Mouse (Mus musculus) limb, embryonic 13.5 days (tissue): ENCODE data around the gene Anxa11. TPM values are rescaled to one million over a fixed set of nuclear protein-coding genes. Genes with fewer than 3 reads are reported as not detected.
A peak's percentile ranks its signal among the peaks of the same experiment; 100 is the strongest.

Experiments
- ATAC-seq: fragments of 200-750 bp; cut with Nextera tagmentation; 2 replicates; pipeline ENCODE4 v1.8.0; 2017; ENCODE audit warnings: low read depth, moderate number of reproducible peaks, moderate TSS enrichment; ENCODE audit not compliant: low FRiP score
- H3K27ac ChIP-seq: fragments of 300-500 bp; sonication (generic); 2 replicates; pipeline ENCODE4 v1.5.1; 2015; ENCODE audit warnings: inconsistent platforms, mild to moderate bottlenecking, moderate library complexity
- H3K27me3 ChIP-seq: fragments of 300-500 bp; sonication (generic); 2 replicates; pipeline ENCODE4 v1.6.1; 2015; ENCODE audit warnings: mild to moderate bottlenecking, inconsistent platforms
- H3K36me3 ChIP-seq: fragments of 300-500 bp; sonication (generic); 2 replicates; pipeline ENCODE4 v1.6.1; 2015; ENCODE audit warnings: inconsistent platforms, mild to moderate bottlenecking, moderate library complexity
- H3K4me1 ChIP-seq: fragments of 300-500 bp; sonication (generic); 2 replicates; pipeline ENCODE4 v1.6.1; 2015; ENCODE audit warnings: inconsistent platforms
- H3K4me2 ChIP-seq: fragments of 300-500 bp; sonication (generic); replicated peaks from 2 replicates; pipeline ENCODE4 v1.6.1; 2015; ENCODE audit warnings: inconsistent platforms, mild to moderate bottlenecking, moderate library complexity
- H3K4me3 ChIP-seq: fragments of 300-500 bp; sonication (generic); 2 replicates; pipeline ENCODE4 v1.5.1; 2015; ENCODE audit warnings: moderate library complexity, mild to moderate bottlenecking, inconsistent platforms
- H3K9ac ChIP-seq: fragments of 300-500 bp; sonication (generic); 2 replicates; pipeline ENCODE4 v1.6.1; 2015; ENCODE audit warnings: mild to moderate bottlenecking, inconsistent platforms
- H3K9me3 ChIP-seq: fragments of 300-500 bp; sonication (generic); 2 replicates; pipeline ENCODE4 v1.6.1; 2016; ENCODE audit warnings: inconsistent platforms
- WGBS: fragments of 180-500 bp; shearing (Covaris S2); methylation state at CpG from one replicate; pipeline ENCODE4 v1.1.7; 2015; 5-methylcytosine and 5-hydroxymethylcytosine counted together
- polyA plus RNA-seq: library from polyadenylated mRNA; unstranded; fragments of >200 nt; fragmentation: Nextera tagmentation; extraction: Ambion mirVana; gene quantifications from 2 replicates; pipeline ENCODE4 v1.2.1, GENCODE M21; 2015

Anxa11 gene
- polyA plus RNA-seq, 1 experiment from 2014 or later: 13.0 TPM

DNA sequence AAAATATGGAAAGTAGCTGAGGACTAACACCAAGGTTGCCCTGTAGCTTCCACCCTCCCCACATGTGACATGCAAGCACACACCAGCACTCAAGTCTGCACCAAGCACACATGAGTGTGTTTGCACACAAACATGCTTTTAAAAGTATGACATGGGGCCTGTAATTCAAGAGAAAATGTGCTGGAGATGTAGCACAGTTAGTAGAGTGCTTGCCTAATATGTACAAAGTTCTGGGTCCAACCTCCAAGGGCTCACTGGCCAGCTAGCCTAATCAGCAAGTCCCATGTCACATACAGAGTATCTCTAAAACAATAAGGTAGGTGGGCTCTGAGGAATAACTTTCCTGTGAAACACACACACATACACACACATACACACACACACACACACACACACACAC, 27.8 kb upstream of the Anxa11 start:
- Histone ChIP-seq H3K27ac (no peak overlapping the region), H3K27me3 (no peaks in the 10 kb centered on the region), H3K4me1 (peaks cover 4% of the 10 kb centered on the region; the same call in 1 of the 2 replicates), H3K4me2 (no peak overlapping the region), H3K36me3 (no peaks in the 10 kb centered on the region), H3K4me3 (no peak overlapping the region), H3K9ac (no peak overlapping the region), H3K9me3 (no peaks in the 10 kb centered on the region)
- no peak for ATAC-seq

DNA sequence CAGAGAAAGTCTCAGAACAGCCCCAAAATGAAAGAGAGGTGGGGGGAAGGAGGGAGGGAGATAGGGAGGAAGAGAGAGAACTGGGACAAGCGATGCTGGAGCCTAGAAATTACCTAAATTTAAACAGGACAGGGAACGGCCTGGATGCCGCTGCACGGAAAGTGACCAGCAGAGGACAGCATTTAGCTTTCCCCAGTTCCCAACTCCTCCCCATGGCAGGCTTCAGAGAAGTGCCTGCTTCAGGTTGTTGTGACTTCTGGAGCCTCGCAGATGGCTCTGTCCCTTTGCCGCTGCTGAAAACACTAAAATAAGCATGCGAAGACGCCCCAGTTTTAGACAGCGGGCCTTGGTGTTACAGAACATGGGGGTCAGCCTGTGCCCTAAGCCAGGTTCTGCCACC, 25.5 kb upstream of the Anxa11 start:
- no peaks in the 10 kb centered on the region for H3K27me3 ChIP-seq
- H3K4me1 ChIP-seq: peaks cover 4% of the 10 kb centered on the region; the same call in 1 of the 2 replicates
- no peaks in the 10 kb centered on the region for H3K9me3 ChIP-seq
- ATAC-seq: peak; percentile 54; the same call in 1 of the 2 replicates
- H3K4me2 ChIP-seq: 0 out of 2 replicates have a peak overlapping the region, but pooled peaks have one; percentile 27
- no peaks in the 10 kb centered on the region for H3K36me3 ChIP-seq
- no peak overlapping the region for H3K4me3 ChIP-seq
- H3K27ac ChIP-seq: no peak overlapping the region
- no peak overlapping the region for H3K9ac ChIP-seq
- 8% methylated on average over 9 of the region's 9 CpGs for WGBS

DNA sequence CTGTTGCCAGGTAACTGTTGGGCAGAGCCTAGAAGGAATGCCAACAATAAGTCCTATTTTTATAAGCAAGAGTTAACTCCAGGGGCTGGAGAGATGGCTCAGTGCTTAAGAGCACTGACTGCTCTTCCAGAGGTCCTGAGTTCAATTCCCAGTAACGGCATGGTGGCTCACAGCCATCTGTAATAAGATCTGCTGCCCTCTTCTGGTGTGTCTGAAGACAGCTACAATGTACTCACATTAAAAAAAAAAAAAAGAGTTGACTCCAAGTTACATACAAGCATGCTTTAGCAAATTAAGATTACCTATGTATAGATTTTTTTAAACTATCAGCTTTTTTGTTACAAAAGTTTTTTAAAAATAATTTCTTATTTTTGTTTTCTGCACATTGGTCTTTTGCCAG, 19.4 kb upstream of the Anxa11 start:
- Histone ChIP-seq H3K4me2 (no peak overlapping the region), H3K27ac (no peak overlapping the region), H3K27me3 (no peaks in the 10 kb centered on the region; the same call in 1 of the 2 replicates), H3K36me3 (no peaks in the 10 kb centered on the region), H3K4me1 (peaks cover 6% of the 10 kb centered on the region; the same call in 1 of the 2 replicates), H3K9me3 (no peaks in the 10 kb centered on the region), H3K4me3 (no peak overlapping the region), H3K9ac (no peak overlapping the region)
- no peak for ATAC-seq
- 81% methylated on average over 1 of the region's 1 CpGs for WGBS

DNA sequence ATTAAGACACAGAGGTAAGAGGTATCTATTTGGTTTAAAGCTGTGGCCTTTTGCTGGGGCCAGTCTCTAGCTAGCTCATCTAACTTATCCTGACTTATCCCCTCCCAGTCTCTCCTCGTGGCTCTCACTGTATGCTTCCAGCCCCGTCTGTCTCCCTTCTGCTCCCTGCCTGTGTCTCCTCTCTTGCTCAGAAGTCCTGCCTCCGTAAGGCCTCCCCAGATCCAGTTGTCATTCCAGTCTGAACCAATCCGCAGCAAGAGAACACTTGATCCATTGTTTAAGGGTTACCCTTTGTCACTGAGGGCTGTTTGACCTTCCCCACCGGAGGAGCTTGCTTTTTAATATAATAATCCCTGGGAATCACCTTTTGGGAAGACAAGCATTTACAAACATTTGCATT, 17.0 kb upstream of the Anxa11 start:
- Histone ChIP-seq H3K4me2 (no peak overlapping the region), H3K4me1 (peaks cover 6% of the 10 kb centered on the region; the same call in 1 of the 2 replicates), H3K4me3 (no peak overlapping the region), H3K27me3 (no peaks in the 10 kb centered on the region; the same call in 1 of the 2 replicates), H3K9me3 (no peaks in the 10 kb centered on the region), H3K27ac (no peak overlapping the region), H3K9ac (no peak overlapping the region), H3K36me3 (no peaks in the 10 kb centered on the region)
- WGBS: 56% methylated on average over 5 of the region's 5 CpGs
- no peak for ATAC-seq

DNA sequence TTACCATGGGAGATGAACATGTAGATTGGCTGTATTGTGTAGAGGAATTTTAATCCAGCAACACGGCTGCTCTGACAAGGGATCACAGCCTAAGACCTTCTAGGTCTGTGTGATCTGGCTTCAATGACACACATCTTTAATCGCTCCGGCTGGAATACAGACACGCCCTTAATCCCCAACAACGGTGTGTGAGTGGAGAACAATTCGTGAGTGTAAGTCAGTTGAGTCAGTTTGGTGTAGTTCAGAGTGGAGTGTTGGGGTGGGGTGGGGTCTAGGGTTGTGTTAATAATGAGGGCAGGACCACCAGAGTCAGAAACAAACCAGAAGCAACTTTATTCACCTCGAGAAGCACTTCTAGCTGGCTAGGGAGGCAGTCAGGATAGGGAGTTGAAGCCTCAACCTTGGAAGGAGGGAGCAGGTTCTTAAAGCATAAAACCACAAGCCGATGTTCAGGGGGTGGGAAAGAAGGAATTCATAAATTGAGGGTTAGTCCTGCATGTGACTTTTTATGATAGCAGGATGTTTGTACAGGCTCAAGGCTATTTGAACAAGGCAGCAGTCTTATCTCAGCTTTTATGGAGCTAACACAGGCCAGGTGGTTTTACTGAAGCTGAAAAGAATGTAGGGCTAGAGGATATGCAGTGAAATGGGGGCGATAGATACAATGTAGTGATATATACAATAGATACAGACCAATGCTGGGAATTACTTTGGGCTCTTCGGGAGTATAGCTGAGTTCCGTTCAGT, 15.9 kb upstream of the Anxa11 start:
- no peaks in the 10 kb centered on the region for H3K9me3 ChIP-seq
- no peak overlapping the region for H3K4me3 ChIP-seq
- H3K36me3 ChIP-seq: no peaks in the 10 kb centered on the region
- H3K27me3 ChIP-seq: no peaks in the 10 kb centered on the region; the same call in 1 of the 2 replicates
- 76% methylated on average over 11 of the region's 11 CpGs for WGBS
- H3K27ac ChIP-seq: 0 out of 2 replicates have a peak overlapping the region, but pooled peaks have one; percentile 6
- H3K4me2 ChIP-seq: no peak overlapping the region
- no peak; the same call in 1 of the 2 replicates for ATAC-seq
- H3K4me1 ChIP-seq: peaks cover 6% of the 10 kb centered on the region; the same call in 1 of the 2 replicates
- H3K9ac ChIP-seq: no peak overlapping the region

DNA sequence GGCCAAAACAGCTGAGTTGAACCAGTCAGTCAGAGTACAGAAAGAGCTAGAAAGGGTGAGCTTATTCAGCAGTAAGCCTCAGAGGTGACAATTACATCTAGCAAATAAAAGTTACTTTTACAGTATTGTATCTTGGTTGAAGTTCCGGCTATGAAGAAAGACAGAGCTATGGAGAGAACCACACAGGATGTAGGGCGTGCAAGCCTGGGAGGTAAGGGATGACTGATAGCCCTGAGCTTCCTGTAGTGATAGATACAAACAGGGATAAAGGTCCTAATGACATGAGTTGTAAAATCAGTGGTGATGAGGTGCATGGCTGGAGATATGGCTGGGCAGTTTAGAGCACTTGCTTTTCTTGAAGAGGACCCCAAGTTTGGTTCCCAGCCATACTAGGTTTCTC, 15.1 kb upstream of the Anxa11 start:
- no peak for ATAC-seq

DNA sequence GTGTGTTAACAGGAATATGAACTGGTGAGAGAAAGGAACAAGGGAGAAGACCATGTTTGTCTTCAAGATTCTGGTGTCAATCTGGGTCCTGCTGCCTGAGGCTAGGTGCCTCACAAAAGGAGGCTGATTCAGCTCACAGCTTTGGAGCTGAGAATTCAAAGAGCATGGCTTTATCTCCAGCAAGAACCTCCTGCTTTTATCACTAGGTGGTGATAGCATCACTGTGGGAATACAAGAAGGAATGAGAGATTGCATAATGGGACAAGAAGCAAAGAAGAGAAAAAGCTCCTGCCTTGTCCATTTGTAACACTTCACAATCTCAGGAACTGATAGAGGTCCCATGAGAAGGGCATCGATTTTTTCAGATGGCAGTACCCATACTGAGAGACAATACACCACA, 10.6 kb upstream of the Anxa11 start:
- no peak for ATAC-seq
- Histone ChIP-seq H3K9me3 (no peaks in the 10 kb centered on the region), H3K4me2 (no peak overlapping the region), H3K4me3 (no peak overlapping the region), H3K4me1 (no peaks in the 10 kb centered on the region; the same call in 1 of the 2 replicates), H3K27ac (no peak overlapping the region), H3K9ac (no peak overlapping the region), H3K27me3 (no peaks in the 10 kb centered on the region), H3K36me3 (no peaks in the 10 kb centered on the region)
- 73% methylated on average over 1 of the region's 1 CpGs for WGBS

More for the DNA sequence above, 15.1 kb upstream of the Anxa11 start:
- no peak overlapping the region for H3K4me2 ChIP-seq
- H3K9ac ChIP-seq: no peak overlapping the region
- no peaks in the 10 kb centered on the region for H3K9me3 ChIP-seq
- peaks cover 6% of the 10 kb centered on the region; the same call in 1 of the 2 replicates for H3K4me1 ChIP-seq
- no peak overlapping the region for H3K4me3 ChIP-seq
- WGBS: 85% methylated on average over 2 of the region's 2 CpGs
- no peaks in the 10 kb centered on the region; the same call in 1 of the 2 replicates for H3K27me3 ChIP-seq
- no peak overlapping the region for H3K27ac ChIP-seq
- H3K36me3 ChIP-seq: no peaks in the 10 kb centered on the region

DNA sequence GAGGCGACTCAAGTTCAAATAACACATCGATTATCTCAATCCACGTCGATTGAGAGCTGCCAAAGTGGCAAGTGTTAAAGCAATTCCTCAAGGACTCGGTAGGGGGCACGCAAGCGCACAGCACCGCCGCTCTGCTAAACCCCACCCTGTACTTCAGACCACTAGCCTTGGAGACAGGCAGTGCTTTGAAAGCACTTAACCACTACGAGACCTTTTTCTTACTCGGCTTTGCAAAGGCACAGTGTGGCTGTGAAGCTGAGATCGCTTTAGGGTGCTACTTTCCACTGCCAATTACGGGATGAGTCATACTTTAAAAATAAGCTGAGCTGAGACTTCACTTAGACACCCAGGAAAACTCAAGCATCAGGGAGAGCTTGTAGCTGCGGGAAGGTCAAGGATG, 9.7 kb upstream of the Anxa11 start:
- WGBS: 13% methylated on average over 14 of the region's 14 CpGs
- H3K4me2 ChIP-seq: no peak overlapping the region
- 0 out of 2 replicates have a peak, but pooled peaks have one; percentile 54 for ATAC-seq

DNA sequence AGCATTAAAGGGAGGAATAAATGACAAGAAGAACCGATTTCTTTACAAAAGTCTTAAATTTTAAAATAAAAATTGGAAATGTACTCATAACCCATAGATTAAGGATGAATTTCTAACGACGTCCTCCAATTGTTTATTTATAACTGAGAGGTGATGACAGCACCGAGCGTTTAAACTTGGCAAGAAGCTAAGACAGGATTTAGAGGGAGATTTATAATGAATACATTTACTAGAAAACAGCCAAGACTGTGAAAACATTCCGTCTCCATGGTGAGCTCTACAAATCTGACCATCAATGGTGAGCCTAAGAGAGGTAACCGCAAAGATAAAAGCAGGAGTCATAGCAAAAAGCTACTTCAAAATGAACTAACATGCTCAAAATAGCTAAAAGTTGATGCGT, 3.5 kb upstream of the Anxa11 start:
- H3K9me3 ChIP-seq: no peaks in the 10 kb centered on the region
- peaks cover 11% of the 10 kb centered on the region for H3K4me1 ChIP-seq
- H3K4me2 ChIP-seq: no peak overlapping the region
- no peak overlapping the region for H3K27ac ChIP-seq
- H3K4me3 ChIP-seq: no peak overlapping the region
- 76% methylated on average over 8 of the region's 8 CpGs for WGBS
- no peak for ATAC-seq
- peaks cover 22% of the 10 kb centered on the region for H3K27me3 ChIP-seq
- no peak overlapping the region for H3K9ac ChIP-seq
- H3K36me3 ChIP-seq: no peaks in the 10 kb centered on the region

More for the DNA sequence above, 9.7 kb upstream of the Anxa11 start:
- Histone ChIP-seq H3K9me3 (no peaks in the 10 kb centered on the region), H3K9ac (no peak overlapping the region), H3K4me1 (no peaks in the 10 kb centered on the region; the same call in 1 of the 2 replicates), H3K27me3 (no peaks in the 10 kb centered on the region), H3K36me3 (no peaks in the 10 kb centered on the region), H3K27ac (no peak overlapping the region), H3K4me3 (no peak overlapping the region)

DNA sequence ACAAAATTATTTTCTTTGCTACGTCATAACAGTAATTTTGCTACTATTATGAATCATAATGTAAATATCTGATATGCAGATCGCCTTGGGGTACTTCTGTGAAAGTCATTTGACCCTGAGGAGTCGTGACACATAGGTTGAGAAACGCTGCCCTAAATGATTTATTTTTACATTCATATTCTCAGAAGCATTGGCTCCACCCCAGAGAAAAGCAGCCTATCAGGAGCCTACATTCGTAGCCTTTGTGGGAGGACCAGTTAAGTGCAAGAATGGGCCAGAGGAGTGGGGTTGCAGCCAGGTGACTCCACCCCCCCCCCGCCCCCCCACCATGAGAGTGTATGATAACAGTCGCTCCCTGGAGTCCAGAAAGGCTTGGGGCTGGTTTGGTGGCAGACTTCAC, 2.2 kb upstream of the Anxa11 start:
- peaks cover 36% of the 10 kb centered on the region for H3K27me3 ChIP-seq
- WGBS: 76% methylated on average over 7 of the region's 7 CpGs
- H3K4me1 ChIP-seq: peaks cover 11% of the 10 kb centered on the region
- no peak overlapping the region for H3K27ac ChIP-seq
- no peaks in the 10 kb centered on the region for H3K36me3 ChIP-seq
- H3K4me2 ChIP-seq: no peak overlapping the region
- H3K9me3 ChIP-seq: no peaks in the 10 kb centered on the region
- H3K4me3 ChIP-seq: no peak overlapping the region
- ATAC-seq: no peak
- no peak overlapping the region for H3K9ac ChIP-seq

DNA sequence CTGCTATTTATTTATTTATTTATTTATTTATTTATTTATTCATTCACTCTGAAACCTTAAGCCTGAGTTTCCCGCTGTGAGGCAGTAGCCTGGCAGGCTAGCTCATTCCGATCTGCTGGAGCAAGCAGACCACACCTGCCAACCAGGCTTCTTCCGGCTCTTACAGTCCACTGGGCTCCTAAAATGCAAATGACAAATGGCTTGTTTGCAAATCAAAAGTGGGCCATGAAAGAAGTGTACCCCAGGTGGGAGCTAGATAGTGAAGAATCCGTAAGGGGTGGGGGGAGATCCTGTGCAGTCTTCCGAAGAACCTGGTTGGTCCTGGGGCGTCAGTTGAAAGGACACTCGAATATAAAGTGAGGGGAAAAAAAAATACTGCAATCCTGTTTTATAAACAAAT, 995 bp upstream of the Anxa11 start:
- Histone ChIP-seq H3K4me1 (peaks cover 11% of the 10 kb centered on the region), H3K4me2 (no peak overlapping the region), H3K9me3 (no peaks in the 10 kb centered on the region), H3K36me3 (no peaks in the 10 kb centered on the region), H3K27ac (no peak overlapping the region), H3K27me3 (peaks cover 39% of the 10 kb centered on the region), H3K4me3 (no peak overlapping the region), H3K9ac (no peak overlapping the region)
- ATAC-seq: no peak
- 10% methylated on average over 7 of the region's 7 CpGs for WGBS

DNA sequence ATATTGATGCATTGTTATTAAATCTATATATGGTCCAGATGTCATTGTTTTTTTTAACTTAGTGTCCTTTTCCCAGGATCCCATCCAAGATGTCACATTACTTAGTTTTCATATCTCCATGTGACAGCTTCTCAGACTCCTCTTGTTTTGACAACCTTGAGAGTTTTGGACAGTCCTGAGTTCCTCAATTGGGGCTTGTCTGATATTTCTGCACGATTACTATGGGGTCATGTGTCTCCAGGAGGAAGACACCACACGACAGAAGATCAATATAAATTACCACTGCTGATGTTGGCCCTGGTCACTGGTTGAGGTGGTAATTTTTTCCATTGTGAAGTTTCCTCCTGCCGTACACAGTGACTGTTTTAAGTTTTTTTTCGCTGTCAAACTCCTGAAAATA, 377 bp upstream of the Anxa11 start:
- Histone ChIP-seq H3K4me1 (peaks cover 11% of the 10 kb centered on the region), H3K9ac (no peak overlapping the region), H3K36me3 (no peaks in the 10 kb centered on the region), H3K4me3 (peak overlapping the region; percentile 71), H3K9me3 (no peaks in the 10 kb centered on the region), H3K27ac (no peak overlapping the region), H3K4me2 (peak overlapping the region; percentile 97), H3K27me3 (peaks cover 39% of the 10 kb centered on the region)
- WGBS: 5% methylated on average over 4 of the region's 4 CpGs
- no peak for ATAC-seq

DNA sequence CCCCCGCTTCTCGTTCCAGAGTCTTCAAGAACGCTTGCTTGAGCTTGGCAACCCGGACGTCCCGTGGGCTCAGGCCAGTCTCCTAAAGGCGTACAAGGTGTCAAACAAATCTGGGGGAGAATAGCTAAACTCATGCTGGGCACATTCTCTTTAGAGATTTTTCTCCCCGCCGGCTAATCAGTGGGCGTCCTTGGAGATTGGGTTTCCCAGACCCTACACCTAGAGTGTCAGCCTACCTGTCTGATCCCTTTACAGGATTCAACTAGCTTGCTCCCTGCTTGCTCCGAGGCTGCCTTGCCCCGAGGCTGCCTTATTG, 690 bp downstream of the Anxa11 start:
- H3K27me3 ChIP-seq: peaks cover 39% of the 10 kb centered on the region
- peak overlapping the region; percentile 72 for H3K9ac ChIP-seq
- no peak for ATAC-seq
- H3K4me3 ChIP-seq: peak overlapping the region; percentile 71
- no peaks in the 10 kb centered on the region for H3K9me3 ChIP-seq
- no peak overlapping the region for H3K27ac ChIP-seq
- peak overlapping the region; percentile 97 for H3K4me2 ChIP-seq
- H3K36me3 ChIP-seq: no peaks in the 10 kb centered on the region
- WGBS: under 1% methylated on average over 12 of the region's 12 CpGs
- peaks cover 17% of the 10 kb centered on the region for H3K4me1 ChIP-seq
